Mouse (Mus musculus): Measurements from ENCODE around the gene Mrpl21. TPM values are rescaled to one million over a fixed set of nuclear protein-coding genes. Genes with fewer than 3 reads are reported as not detected.
A peak's percentile ranks its signal among the peaks of the same experiment; 100 is the strongest.

The Mrpl21 gene
- polyA plus RNA-seq, 1 experiment, result 81.2 TPM

- Histone ChIP-seq H3K36me3 (ENCODE audit: control insufficient read depth, insufficient read depth) (no peaks in the 10 kb centered on the region), H3K4me3 (no peak overlapping the region), H3K79me2 (ENCODE audit: control insufficient read depth, insufficient read depth) (no peaks in the 10 kb centered on the region), H3ac (ENCODE audit: control insufficient read depth, insufficient read length) (no peak overlapping the region), H3K27me3 (ENCODE audit: control insufficient read depth, insufficient read depth, insufficient read length) (no peaks in the 10 kb centered on the region), H3K4me2 (ENCODE audit: low read depth) (no peak overlapping the region)
- TF ChIP-seq MAX (IDR thresholded peaks at IDR 0.05; ENCODE audit: low read depth) (no peak), E2F4 (IDR thresholded peaks at IDR 0.05; ENCODE audit: insufficient read depth) (no peak), CEBPB (IDR thresholded peaks at IDR 0.05; ENCODE audit: insufficient read depth, poor library complexity, severe bottlenecking) (no peak), REST (IDR thresholded peaks at IDR 0.05; ENCODE audit: insufficient read depth, insufficient read length) (no peak), POLR2A (IDR thresholded peaks at IDR 0.05; ENCODE audit: insufficient read length, low read depth) (no peak), POLR2AphosphoS2 (IDR thresholded peaks at IDR 0.05; ENCODE audit: insufficient read length, low read depth) (no peak), TCF3 (IDR thresholded peaks at IDR 0.05; ENCODE audit: insufficient read length, low read depth) (no peak), TCF12 (IDR thresholded peaks at IDR 0.05; ENCODE audit: insufficient read depth, poor library complexity, severe bottlenecking) (no peak), MYOG (IDR thresholded peaks at IDR 0.05; ENCODE audit: control insufficient read depth in 1 of 3, insufficient read depth in 1 of 3, insufficient read length in 2 of 3, low read depth in 2 of 3) (no peak), SRF (IDR thresholded peaks at IDR 0.05; ENCODE audit: control insufficient read depth, insufficient read length, low read depth) (no peak), MYOD1 (IDR thresholded peaks at IDR 0.05; ENCODE audit: control insufficient read depth in 1 of 3, insufficient read length in 2 of 3, low read depth in 2 of 3) (no peak), USF1 (IDR thresholded peaks at IDR 0.05; ENCODE audit: low read depth) (no peak)
These were observed 37.4 kb downstream of the Mrpl21 start for GRCm38 (mm10) chr19:3320086-3320485.

- TF ChIP-seq MYOG (IDR thresholded peaks at IDR 0.05; ENCODE audit: control insufficient read depth in 1 of 3, insufficient read depth in 1 of 3, insufficient read length in 2 of 3, low read depth in 2 of 3), result no peak
- no peak for TF ChIP-seq SRF (IDR thresholded peaks at IDR 0.05; ENCODE audit: control insufficient read depth, insufficient read length, low read depth)
- TF ChIP-seq TCF12 (IDR thresholded peaks at IDR 0.05; ENCODE audit: insufficient read depth, poor library complexity, severe bottlenecking), result no peak
- TF ChIP-seq REST (IDR thresholded peaks at IDR 0.05; ENCODE audit: insufficient read depth, insufficient read length), result no peak
- no peak for TF ChIP-seq CEBPB (IDR thresholded peaks at IDR 0.05; ENCODE audit: insufficient read depth, poor library complexity, severe bottlenecking)
- no peak for TF ChIP-seq POLR2A (IDR thresholded peaks at IDR 0.05; ENCODE audit: insufficient read length, low read depth)
- Histone ChIP-seq H3K4me2 (ENCODE audit: low read depth) (no peak overlapping the region), H3K4me3 (no peak overlapping the region), H3K27me3 (ENCODE audit: control insufficient read depth, insufficient read depth, insufficient read length) (no peaks in the 10 kb centered on the region), H3K79me2 (ENCODE audit: control insufficient read depth, insufficient read depth) (no peaks in the 10 kb centered on the region), H3ac (ENCODE audit: control insufficient read depth, insufficient read length) (no peak overlapping the region), H3K36me3 (ENCODE audit: control insufficient read depth, insufficient read depth) (no peaks in the 10 kb centered on the region)
These were observed 38.1 kb downstream of the Mrpl21 start for GRCm38 (mm10) chr19:3320801-3321200.

GRCm38 (mm10) chr19:3321617-3322016, 38.9 kb downstream of the Mrpl21 start:
- Histone ChIP-seq H3ac (ENCODE audit: control insufficient read depth, insufficient read length) (no peak overlapping the region), H3K4me3 (peak overlapping the region; percentile 49), H3K36me3 (ENCODE audit: control insufficient read depth, insufficient read depth) (no peaks in the 10 kb centered on the region), H3K27me3 (ENCODE audit: control insufficient read depth, insufficient read depth, insufficient read length) (no peaks in the 10 kb centered on the region), H3K4me2 (ENCODE audit: low read depth) (peak overlapping the region; percentile 99), H3K79me2 (ENCODE audit: control insufficient read depth, insufficient read depth) (no peaks in the 10 kb centered on the region)
- TF ChIP-seq REST (IDR thresholded peaks at IDR 0.05; ENCODE audit: insufficient read depth, insufficient read length) (no peak), CEBPB (IDR thresholded peaks at IDR 0.05; ENCODE audit: insufficient read depth, poor library complexity, severe bottlenecking) (no peak), USF1 (IDR thresholded peaks at IDR 0.05; ENCODE audit: low read depth) (no peak), TCF12 (IDR thresholded peaks at IDR 0.05; ENCODE audit: insufficient read depth, poor library complexity, severe bottlenecking) (no peak), TCF3 (IDR thresholded peaks at IDR 0.05; ENCODE audit: insufficient read length, low read depth) (no peak), E2F4 (IDR thresholded peaks at IDR 0.05; ENCODE audit: insufficient read depth) (no peak), MYOG (IDR thresholded peaks at IDR 0.05; ENCODE audit: control insufficient read depth in 1 of 3, insufficient read depth in 1 of 3, insufficient read length in 2 of 3, low read depth in 2 of 3) (no peak), MYOD1 (IDR thresholded peaks at IDR 0.05; ENCODE audit: control insufficient read depth in 1 of 3, insufficient read length in 2 of 3, low read depth in 2 of 3) (no peak), POLR2AphosphoS2 (IDR thresholded peaks at IDR 0.05; ENCODE audit: insufficient read length, low read depth) (no peak), SRF (IDR thresholded peaks at IDR 0.05; ENCODE audit: control insufficient read depth, insufficient read length, low read depth) (no peak), MAX (IDR thresholded peaks at IDR 0.05; ENCODE audit: low read depth) (no peak), POLR2A (IDR thresholded peaks at IDR 0.05; ENCODE audit: insufficient read length, low read depth) (no peak)

- Histone ChIP-seq H3K36me3 (ENCODE audit: control insufficient read depth, insufficient read depth) (no peaks in the 10 kb centered on the region), H3K4me2 (ENCODE audit: low read depth) (peak within 1 kb of the TSS; percentile 99), H3K27me3 (ENCODE audit: control insufficient read depth, insufficient read depth, insufficient read length) (no peaks in the 10 kb centered on the region), H3ac (ENCODE audit: control insufficient read depth, insufficient read length) (peak within 1 kb of the TSS; percentile 3), H3K79me2 (ENCODE audit: control insufficient read depth, insufficient read depth) (no peaks in the 10 kb centered on the region), H3K4me3 (peak within 1 kb of the TSS; percentile 49)
- TF ChIP-seq SRF (IDR thresholded peaks at IDR 0.05; ENCODE audit: control insufficient read depth, insufficient read length, low read depth) (no peak), TCF3 (IDR thresholded peaks at IDR 0.05; ENCODE audit: insufficient read length, low read depth) (no peak), POLR2AphosphoS2 (IDR thresholded peaks at IDR 0.05; ENCODE audit: insufficient read length, low read depth) (no peak), MAX (IDR thresholded peaks at IDR 0.05; ENCODE audit: low read depth) (no peak), E2F4 (IDR thresholded peaks at IDR 0.05; ENCODE audit: insufficient read depth) (no peak), REST (IDR thresholded peaks at IDR 0.05; ENCODE audit: insufficient read depth, insufficient read length) (no peak)
These were observed 39.7 kb downstream of the Mrpl21 start, which contains the start of gene Cpt1a for GRCm38 (mm10) chr19:3322261-3322969. TSS of gene Cpt1a (plus strand) at chr19:3322334.
